Mouse (Mus musculus) hindbrain, postnatal 0 days (tissue): ENCODE data around the gene Hist1h2bp. TPM values are rescaled to one million over a fixed set of nuclear protein-coding genes. Genes with fewer than 3 reads are reported as not detected.
"Not testable (repeated sequence)": the region's sequence is repeated elsewhere in the genome, so short reads cannot be mapped to it uniquely, and the experiment has no call there.

Experiments used
- ATAC-seq: fragments of 200-750 bp; cut with Nextera tagmentation; 2 replicates; pipeline ENCODE4 v1.8.0; 2017; ENCODE audit warnings: mild to moderate bottlenecking, moderate TSS enrichment, moderate library complexity
- DNase-seq: peaks from one replicate; pipeline ENCODE4 v3.0.0-alpha.2; 2015; ENCODE audit warnings: low spot score
- H3K27ac ChIP-seq: fragments of 300-500 bp; sonication (generic); 2 replicates; pipeline ENCODE4 v1.5.1; 2014; ENCODE audit warnings: mild to moderate bottlenecking
- H3K27me3 ChIP-seq: fragments of 300-500 bp; sonication (generic); 2 replicates; pipeline ENCODE4 v1.6.1; 2014; ENCODE audit warnings: low read length, mixed read lengths; ENCODE audit not compliant: insufficient read depth
- H3K36me3 ChIP-seq: fragments of 300-500 bp; sonication (generic); 2 replicates; pipeline ENCODE4 v1.6.1; 2014; ENCODE audit warnings: low read length, mixed read lengths; ENCODE audit not compliant: insufficient read depth
- H3K4me1 ChIP-seq: fragments of 300-500 bp; sonication (generic); 2 replicates; pipeline ENCODE4 v1.6.1; 2014; ENCODE audit warnings: antibody characterized with exemption, low read length, mixed read lengths; ENCODE audit not compliant: insufficient read depth
- H3K4me2 ChIP-seq: fragments of 300-500 bp; sonication (generic); 2 replicates; pipeline ENCODE4 v1.6.1; 2014; ENCODE audit warnings: low read depth, mild to moderate bottlenecking, low read length, moderate library complexity, mixed read lengths
- H3K4me3 ChIP-seq: fragments of 300-500 bp; sonication (generic); 2 replicates; pipeline ENCODE4 v1.5.1; 2014; ENCODE audit warnings: low read length
- H3K9ac ChIP-seq: fragments of 300-500 bp; sonication (generic); replicated peaks from 2 replicates; pipeline ENCODE4 v1.6.1; 2014; ENCODE audit warnings: mild to moderate bottlenecking, low read length, moderate library complexity, mixed read lengths
- H3K9me3 ChIP-seq: fragments of 300-500 bp; sonication (generic); 2 replicates; pipeline ENCODE4 v1.6.1; 2016; ENCODE audit warnings: low read length, mixed read lengths
- CTCF ChIP-seq: IDR thresholded peaks from 2 replicates; pipeline ENCODE4 v1.5.1; 2016; ENCODE audit warnings: antibody characterized with exemption, control low read depth, low read depth
- WGBS: fragments of 180-500 bp; shearing (Covaris S2); extraction: QIAGEN DNeasy Blood & Tissue Kit; methylation state at CpG from one replicate; pipeline ENCODE4 v1.1.7; 2014; 5-methylcytosine and 5-hydroxymethylcytosine counted together
- polyA plus RNA-seq: library from polyadenylated mRNA; unstranded; fragments of >200 nt; fragmentation: Nextera tagmentation; extraction: Ambion mirVana; gene quantifications from 2 replicates; pipeline ENCODE4 v1.2.1, GENCODE M21; 2015
- total RNA-seq: library from RNA; depleted of rRNA; stranded (reverse); fragments of >200 nt; gene quantifications from 2 replicates; pipeline ENCODE4 v1.2.3, GENCODE M21; 2014

Gene Hist1h2bp
- total and polyA plus RNA-seq, 2 experiments from 2014 or later: 234 TPM; not detected in 1

- H3K9ac ChIP-seq: peak within 1 kb of the TSS; percentile 61
- peak within 1 kb of the TSS; percentile 78 for H3K27ac ChIP-seq
- H3K4me2 ChIP-seq: peak within 1 kb of the TSS; percentile 97
- no peak for TF ChIP-seq CTCF
- peak; percentile 69 for DNase-seq
- H3K9me3 ChIP-seq: no peaks in the 10 kb centered on the region
- peak; percentile 14; the same call in 1 of the 2 replicates for ATAC-seq
- WGBS: under 1% methylated on average over 44 of the region's 44 CpGs
- H3K36me3 ChIP-seq: no peaks in the 10 kb centered on the region
- no peaks in the 10 kb centered on the region for H3K27me3 ChIP-seq
- H3K4me1 ChIP-seq: peaks cover 9% of the 10 kb centered on the region; the same call in 1 of the 2 replicates
- peak within 1 kb of the TSS; percentile 44 for H3K4me3 ChIP-seq
Measured at GRCm38 (mm10) chr13:21779767-21780731, 7.2 kb upstream of the Hist1h2bp start, which contains the start of gene Hist1h1b. Gene Hist1h1b (minus strand): TSS chr13:21780625.

GRCm38 (mm10) chr13:21781021-21781555, 6.2 kb upstream of the Hist1h2bp start:
- WGBS: 46% methylated on average over 6 of the region's 6 CpGs
- no peak for ATAC-seq
- peak overlapping the region; percentile 97 for H3K4me2 ChIP-seq
- no peak overlapping the region for H3K9ac ChIP-seq
- no peak for DNase-seq
- H3K9me3 ChIP-seq: no peaks in the 10 kb centered on the region
- H3K4me3 ChIP-seq: no peak overlapping the region; the same call in 1 of the 2 replicates
- TF ChIP-seq CTCF: no peak
- H3K4me1 ChIP-seq: peaks cover 9% of the 10 kb centered on the region; the same call in 1 of the 2 replicates
- H3K36me3 ChIP-seq: no peaks in the 10 kb centered on the region
- peak overlapping the region; percentile 78; the same call in 1 of the 2 replicates for H3K27ac ChIP-seq
- no peaks in the 10 kb centered on the region for H3K27me3 ChIP-seq

DNA sequence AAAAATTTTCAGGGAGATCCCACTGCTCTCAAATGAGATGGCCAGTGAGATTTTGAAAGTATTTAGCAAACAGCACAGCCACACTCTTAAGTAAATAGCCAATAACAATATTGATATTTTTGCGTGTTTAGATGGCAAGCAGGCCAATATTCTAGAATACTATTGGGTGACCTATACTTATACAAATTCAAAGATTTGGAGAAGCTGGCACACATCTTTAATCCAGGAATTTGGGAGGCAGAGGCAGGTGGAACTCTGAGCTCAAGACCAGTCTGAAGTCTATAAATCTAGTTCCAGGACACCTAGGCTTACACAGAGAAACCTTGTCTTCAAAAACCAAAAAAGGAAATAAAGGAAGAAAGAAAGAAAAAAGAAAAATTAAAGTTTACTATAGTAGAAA, 5.6 kb upstream of the Hist1h2bp start:
- H3K4me3 ChIP-seq: no peak overlapping the region
- DNase-seq: no peak
- no peak overlapping the region for H3K9ac ChIP-seq
- H3K36me3 ChIP-seq: no peaks in the 10 kb centered on the region
- H3K9me3 ChIP-seq: no peaks in the 10 kb centered on the region
- no peak overlapping the region for H3K4me2 ChIP-seq
- no peak for ATAC-seq
- peaks cover 9% of the 10 kb centered on the region; the same call in 1 of the 2 replicates for H3K4me1 ChIP-seq
- no peak for TF ChIP-seq CTCF
- H3K27me3 ChIP-seq: no peaks in the 10 kb centered on the region
- H3K27ac ChIP-seq: no peak overlapping the region
- 98% methylated on average over 1 of the region's 1 CpGs for WGBS

- Histone ChIP-seq H3K9ac (peak overlapping the region; percentile 57), H3K27ac (peak overlapping the region; percentile 67), H3K4me3 (peak overlapping the region; percentile 34), H3K4me2 (peak overlapping the region; percentile 68)
- not testable (repeated sequence) for H3K4me1 ChIP-seq, ATAC-seq, H3K9me3 ChIP-seq, H3K27me3 ChIP-seq, H3K36me3 ChIP-seq
- DNase-seq: peak; percentile 20
- WGBS: 2% methylated on average over 14 of the region's 35 CpGs
Measured at GRCm38 (mm10) chr13:21782361-21783254, 4.7 kb upstream of the Hist1h2bp start.

DNA sequence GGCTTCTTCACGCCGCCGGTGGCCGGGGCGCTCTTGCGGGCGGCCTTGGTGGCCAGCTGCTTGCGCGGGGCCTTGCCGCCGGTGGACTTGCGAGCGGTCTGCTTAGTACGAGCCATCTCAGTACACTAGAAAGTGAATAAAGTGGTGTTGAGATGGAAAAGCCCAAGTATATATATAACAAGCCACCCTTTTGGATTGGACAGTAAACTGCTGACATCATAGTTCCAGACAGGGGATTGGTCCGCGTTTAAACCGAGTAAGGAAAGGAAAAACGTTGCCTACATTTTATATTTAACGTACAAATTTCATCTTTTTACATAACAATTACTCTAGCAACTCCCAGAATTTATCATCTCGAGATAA, 4.0 kb upstream of the Hist1h2bp start, which contains the start of gene Hist1h3i:
Gene Hist1h3i, minus strand, starts transcription at position 116 of the 363 bp plus-strand sequence.
- Histone ChIP-seq H3K4me3 (peak within 1 kb of the TSS; percentile 34), H3K4me2 (peak within 1 kb of the TSS; percentile 68), H3K27ac (peak within 1 kb of the TSS; percentile 67), H3K4me1 (peaks cover 9% of the 10 kb centered on the region; the same call in 1 of the 2 replicates), H3K9me3 (no peaks in the 10 kb centered on the region), H3K27me3 (no peaks in the 10 kb centered on the region), H3K36me3 (no peaks in the 10 kb centered on the region), H3K9ac (peak within 1 kb of the TSS; percentile 57)
- DNase-seq: peak; percentile 90
- WGBS: 1% methylated on average over 13 of the region's 20 CpGs
- ATAC-seq: peak; percentile 77
- no peak for TF ChIP-seq CTCF

GRCm38 (mm10) chr13:21783734-21784161, 3.5 kb upstream of the Hist1h2bp start:
- DNase-seq (peak; percentile 72), ATAC-seq (no peak)
- H3K9ac ChIP-seq: peak overlapping the region; percentile 33; the same call in 1 of the 2 replicates
- H3K4me2 ChIP-seq: peak overlapping the region; percentile 68
- peaks cover 9% of the 10 kb centered on the region; the same call in 1 of the 2 replicates for H3K4me1 ChIP-seq
- H3K4me3 ChIP-seq: peak overlapping the region; percentile 34
- H3K27ac ChIP-seq: peak overlapping the region; percentile 18; the same call in 1 of the 2 replicates
- no peaks in the 10 kb centered on the region for H3K9me3 ChIP-seq
- no peak for TF ChIP-seq CTCF
- no peaks in the 10 kb centered on the region for H3K27me3 ChIP-seq
- H3K36me3 ChIP-seq: no peaks in the 10 kb centered on the region
- 3% methylated on average over 9 of the region's 9 CpGs for WGBS
